Mouse (Mus musculus) heart, embryonic 12.5 days (tissue): Measurements from ENCODE around the gene Dusp2. TPM values are rescaled to one million over a fixed set of nuclear protein-coding genes. Genes with fewer than 3 reads are reported as not detected.

Source experiments
- ATAC-seq: fragments of 200-750 bp; cut with Nextera tagmentation; 2 replicates; pipeline ENCODE4 v1.8.0; 2017; ENCODE audit warnings: moderate TSS enrichment, moderate library complexity; ENCODE audit not compliant: insufficient number of reproducible peaks, low FRiP score
- H3K27ac ChIP-seq: fragments of 300-500 bp; sonication (generic); 2 replicates; pipeline ENCODE4 v1.5.1; 2016; ENCODE audit warnings: mild to moderate bottlenecking, moderate library complexity; ENCODE audit not compliant: poor library complexity, severe bottlenecking
- H3K27me3 ChIP-seq: fragments of 300-500 bp; sonication (generic); replicated peaks from 2 replicates; pipeline ENCODE4 v1.6.1; 2016; ENCODE audit warnings: mild to moderate bottlenecking, moderate library complexity
- H3K36me3 ChIP-seq: fragments of 300-500 bp; sonication (generic); 2 replicates; pipeline ENCODE4 v1.6.1; 2016; ENCODE audit warnings: mild to moderate bottlenecking, moderate library complexity
- H3K4me1 ChIP-seq: fragments of 300-500 bp; sonication (generic); replicated peaks from 2 replicates; pipeline ENCODE4 v1.6.1; 2016; ENCODE audit warnings: mild to moderate bottlenecking
- H3K4me2 ChIP-seq: fragments of 300-500 bp; sonication (generic); 2 replicates; pipeline ENCODE4 v1.6.1; 2016; ENCODE audit warnings: mild to moderate bottlenecking, moderate library complexity
- H3K4me3 ChIP-seq: fragments of 300-500 bp; sonication (generic); 2 replicates; pipeline ENCODE4 v1.5.1; 2016; ENCODE audit warnings: mild to moderate bottlenecking
- H3K9ac ChIP-seq: fragments of 300-500 bp; sonication (generic); 2 replicates; pipeline ENCODE4 v1.6.1; 2016; ENCODE audit warnings: mild to moderate bottlenecking, moderate library complexity
- H3K9me3 ChIP-seq: fragments of 300-500 bp; sonication (generic); replicated peaks from 2 replicates; pipeline ENCODE4 v1.6.1; 2016; ENCODE audit warnings: mild to moderate bottlenecking, moderate library complexity
- WGBS: fragments of 180-500 bp; shearing (Covaris S2); methylation state at CpG from one replicate; pipeline ENCODE4 v1.1.7; 2016; 5-methylcytosine and 5-hydroxymethylcytosine counted together
- polyA plus RNA-seq: library from polyadenylated mRNA; unstranded; fragments of >200 nt; fragmentation: Nextera tagmentation; extraction: Ambion mirVana; gene quantifications from 2 replicates; pipeline ENCODE4 v1.2.1, GENCODE M21; 2016

Dusp2 gene
- polyA plus RNA-seq, 1 experiment from 2014 or later, result 26.3 TPM

DNA sequence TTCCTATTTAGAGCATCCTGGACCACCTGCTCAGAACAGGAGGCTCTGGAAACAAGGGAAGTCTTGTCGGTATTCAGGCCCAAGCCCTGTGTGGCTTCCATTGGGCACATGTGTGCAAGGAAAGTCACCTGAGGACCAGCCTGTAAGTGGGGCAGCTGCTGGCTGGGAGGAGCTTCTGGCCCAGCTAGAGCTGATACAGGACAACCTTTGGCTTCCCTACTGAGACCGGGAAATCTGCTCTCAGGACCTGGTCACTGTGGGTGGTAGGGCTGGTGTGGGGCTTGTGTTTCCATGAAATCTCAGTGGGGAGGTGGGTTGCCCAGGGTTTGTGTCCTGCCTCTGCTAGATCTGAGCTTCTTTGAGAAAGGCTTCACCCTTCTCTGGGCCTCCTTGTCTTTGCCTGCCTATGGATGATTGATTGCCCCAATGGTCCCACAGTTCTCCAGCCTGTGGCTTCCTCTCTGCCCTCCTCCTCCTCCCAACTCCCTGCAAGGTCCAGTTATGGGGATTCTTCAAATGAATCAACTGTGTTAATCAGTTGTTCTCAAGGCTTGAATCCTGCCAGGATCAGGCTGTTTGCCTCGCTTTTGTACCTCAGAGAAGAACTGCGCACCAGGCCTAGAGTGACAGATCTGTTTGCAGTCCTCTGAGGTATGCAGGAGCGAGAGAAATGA, 33.9 kb downstream of the Dusp2 start:
- Histone ChIP-seq H3K27ac (peak overlapping the region; percentile 88), H3K9me3 (no peaks in the 10 kb centered on the region), H3K4me2 (peak overlapping the region; percentile 62), H3K4me3 (peak overlapping the region; percentile 26; the same call in 1 of the 2 replicates), H3K4me1 (peaks cover 39% of the 10 kb centered on the region), H3K9ac (peak overlapping the region; percentile 39), H3K36me3 (no peaks in the 10 kb centered on the region), H3K27me3 (peaks cover 30% of the 10 kb centered on the region)
- 58% methylated on average over 5 of the region's 5 CpGs for WGBS
- ATAC-seq, result no peak

DNA sequence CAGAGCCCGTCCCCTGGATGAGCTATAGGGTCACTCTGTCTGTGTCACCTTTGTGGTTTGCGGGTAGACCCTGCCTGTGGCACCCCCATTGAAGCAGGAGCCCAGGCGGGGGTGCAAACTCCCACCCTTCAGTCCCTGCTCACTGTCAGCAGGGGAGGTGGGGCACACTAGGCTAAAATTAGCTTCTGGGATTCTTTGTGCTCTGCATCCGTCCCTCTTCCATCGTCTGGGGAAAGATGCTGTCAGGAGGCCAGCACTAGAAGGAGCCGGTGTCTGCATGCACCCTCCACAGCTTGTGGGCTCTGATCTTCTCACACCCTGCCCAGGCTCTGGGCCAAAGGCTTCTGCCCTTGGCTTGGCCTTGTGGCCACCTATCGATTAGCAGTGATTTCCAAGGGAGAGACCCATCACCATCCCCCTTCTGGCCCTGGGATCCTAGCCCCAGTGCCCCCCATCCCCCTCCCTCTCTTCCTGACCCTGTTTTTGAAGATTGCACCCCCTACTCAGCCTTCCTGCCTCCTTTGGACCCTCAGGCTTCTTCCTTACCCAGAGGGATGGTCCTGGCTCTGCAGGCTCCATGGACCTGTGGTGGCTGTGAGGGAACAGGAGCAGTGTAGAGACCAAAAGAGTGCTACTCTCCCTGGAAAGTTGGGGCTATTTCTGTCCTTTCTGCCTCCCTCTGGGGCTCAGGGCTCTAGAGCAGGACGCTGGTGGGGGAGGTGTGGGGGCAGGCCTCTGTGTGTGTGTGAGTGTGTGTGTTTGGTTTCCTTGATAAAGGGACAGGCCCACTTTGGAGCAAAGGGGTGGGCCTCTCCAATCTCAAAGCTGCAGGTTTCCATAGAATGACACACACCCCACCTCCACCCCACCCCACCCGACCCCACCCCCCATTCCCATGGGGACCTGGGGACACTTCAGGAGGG, 34.9 kb downstream of the Dusp2 start:
- ATAC-seq, result peak; percentile 89
- no peaks in the 10 kb centered on the region for H3K9me3 ChIP-seq
- peak overlapping the region; percentile 26 for H3K4me3 ChIP-seq
- peak overlapping the region; percentile 53 for H3K9ac ChIP-seq
- peak overlapping the region; percentile 88 for H3K27ac ChIP-seq
- peaks cover 21% of the 10 kb centered on the region for H3K27me3 ChIP-seq
- H3K4me2 ChIP-seq, result peak overlapping the region; percentile 62
- H3K4me1 ChIP-seq, result peaks cover 48% of the 10 kb centered on the region
- WGBS, result 16% methylated on average over 9 of the region's 9 CpGs
- no peaks in the 10 kb centered on the region for H3K36me3 ChIP-seq

DNA sequence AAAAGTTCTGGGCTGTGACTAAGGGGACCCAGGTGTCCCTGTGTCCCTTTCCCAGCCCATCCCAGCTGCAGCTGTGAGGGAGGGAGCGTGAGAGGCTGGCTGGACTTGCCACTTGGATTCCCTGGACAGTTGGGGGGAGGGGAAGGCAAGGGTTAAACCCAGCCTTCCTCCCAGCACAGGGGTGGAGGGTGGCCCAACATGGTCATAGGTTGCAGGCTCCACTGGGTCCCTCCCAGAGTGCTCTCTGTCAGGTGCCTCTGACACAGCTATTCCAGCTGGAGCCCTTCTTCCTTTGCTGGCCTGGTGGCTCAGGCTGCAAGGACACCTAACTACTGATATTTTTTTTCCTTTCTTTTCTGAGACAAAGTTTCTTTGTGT, 35.5 kb downstream of the Dusp2 start:
- H3K27ac ChIP-seq, result peak overlapping the region; percentile 88
- WGBS, result 58% methylated on average over 1 of the region's 1 CpGs

DNA sequence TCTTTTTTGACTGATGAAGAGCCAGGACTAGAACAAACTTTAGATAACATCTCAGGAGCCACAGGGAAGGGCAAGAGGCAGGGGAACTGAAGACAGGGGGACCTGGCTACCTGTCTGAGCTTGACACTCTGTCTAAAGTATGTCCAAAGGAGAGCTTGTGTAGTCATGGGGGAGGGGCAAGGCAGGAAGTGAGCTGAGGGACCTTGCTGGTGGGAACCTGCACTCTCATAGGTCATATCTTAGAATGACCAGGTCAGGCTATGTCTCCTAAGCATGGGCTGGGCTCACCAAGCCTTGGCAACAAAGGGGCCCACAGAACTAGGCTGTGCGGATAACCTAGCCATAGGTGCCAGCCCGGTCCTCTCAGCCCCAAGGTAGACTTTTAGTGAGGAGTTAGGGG, 36.1 kb downstream of the Dusp2 start:
- H3K9ac ChIP-seq, result no peak overlapping the region
- peaks cover 56% of the 10 kb centered on the region for H3K4me1 ChIP-seq
- H3K36me3 ChIP-seq, result no peaks in the 10 kb centered on the region
- ATAC-seq, result peak; percentile 48
- H3K27me3 ChIP-seq, result peaks cover 13% of the 10 kb centered on the region; the same call in 1 of the 2 replicates
- no peaks in the 10 kb centered on the region for H3K9me3 ChIP-seq
- H3K27ac ChIP-seq, result peak overlapping the region; percentile 88
- no peak overlapping the region; the same call in 1 of the 2 replicates for H3K4me2 ChIP-seq
- 86% methylated on average over 2 of the region's 2 CpGs for WGBS
- no peak overlapping the region for H3K4me3 ChIP-seq

More for the DNA sequence above, 35.5 kb downstream of the Dusp2 start:
- H3K4me3 ChIP-seq, result no peak overlapping the region; the same call in 1 of the 2 replicates
- H3K9me3 ChIP-seq, result no peaks in the 10 kb centered on the region
- H3K27me3 ChIP-seq, result peaks cover 14% of the 10 kb centered on the region
- peak overlapping the region; percentile 62 for H3K4me2 ChIP-seq
- peaks cover 54% of the 10 kb centered on the region for H3K4me1 ChIP-seq
- H3K9ac ChIP-seq, result no peak overlapping the region
- peak; percentile 80 for ATAC-seq
- H3K36me3 ChIP-seq, result no peaks in the 10 kb centered on the region

DNA sequence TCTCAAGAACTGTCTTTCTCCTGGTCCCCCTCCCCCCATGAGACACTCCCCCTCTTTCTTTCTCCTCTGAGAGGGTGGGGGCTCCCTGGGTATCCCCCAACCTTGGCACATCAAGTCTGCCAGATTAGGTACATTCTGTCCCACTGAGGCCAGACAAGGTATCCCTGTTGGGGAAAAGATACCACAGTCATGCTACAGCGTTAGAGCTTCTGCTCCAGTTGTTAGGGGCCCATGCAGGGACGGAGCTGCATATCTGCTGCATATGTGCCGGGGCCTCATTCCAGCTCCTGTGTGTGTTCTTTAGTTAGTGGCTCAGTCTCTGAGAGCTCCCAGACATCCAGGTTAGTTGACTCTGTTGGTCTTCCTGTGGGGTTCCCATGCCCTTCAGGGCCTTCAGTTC, 38.2 kb downstream of the Dusp2 start:
- Histone ChIP-seq H3K27me3 (0 out of 2 replicates have a peak, but pooled peaks cover 5% of the 10 kb centered on the region), H3K36me3 (no peaks in the 10 kb centered on the region), H3K9me3 (no peaks in the 10 kb centered on the region), H3K4me2 (no peak overlapping the region), H3K4me3 (no peak overlapping the region), H3K9ac (no peak overlapping the region), H3K27ac (no peak overlapping the region), H3K4me1 (peaks cover 69% of the 10 kb centered on the region)
- ATAC-seq, result no peak
- WGBS, result 71% methylated on average over 3 of the region's 3 CpGs

DNA sequence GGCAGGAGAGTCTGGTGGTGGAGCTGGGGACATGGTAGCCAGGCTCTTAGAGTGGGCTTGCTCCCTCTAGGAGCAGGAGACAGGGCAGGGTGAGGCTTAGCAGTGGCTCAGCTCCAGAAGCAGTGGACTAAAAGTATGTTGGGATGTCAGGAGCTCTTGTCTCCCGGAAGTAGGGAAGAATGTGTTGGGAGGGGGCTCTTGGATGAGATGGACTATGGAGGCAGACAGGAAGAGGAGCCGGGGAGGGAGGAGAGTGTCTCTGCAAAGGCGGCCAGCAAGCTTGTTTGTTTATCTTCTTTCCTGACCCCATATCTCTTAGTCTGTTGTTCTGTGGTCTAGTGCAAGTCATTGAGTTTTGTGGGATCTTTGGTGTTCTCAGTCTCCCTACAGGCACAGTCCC, 39.1 kb downstream of the Dusp2 start:
- H3K36me3 ChIP-seq, result no peaks in the 10 kb centered on the region
- no peak overlapping the region for H3K27ac ChIP-seq
- 25% methylated on average over 3 of the region's 3 CpGs for WGBS
- ATAC-seq, result no peak
- no peak overlapping the region for H3K4me2 ChIP-seq
- H3K9me3 ChIP-seq, result no peaks in the 10 kb centered on the region
- H3K4me3 ChIP-seq, result no peak overlapping the region
- H3K27me3 ChIP-seq, result no peaks in the 10 kb centered on the region
- H3K4me1 ChIP-seq, result peaks cover 66% of the 10 kb centered on the region
- no peak overlapping the region for H3K9ac ChIP-seq

DNA sequence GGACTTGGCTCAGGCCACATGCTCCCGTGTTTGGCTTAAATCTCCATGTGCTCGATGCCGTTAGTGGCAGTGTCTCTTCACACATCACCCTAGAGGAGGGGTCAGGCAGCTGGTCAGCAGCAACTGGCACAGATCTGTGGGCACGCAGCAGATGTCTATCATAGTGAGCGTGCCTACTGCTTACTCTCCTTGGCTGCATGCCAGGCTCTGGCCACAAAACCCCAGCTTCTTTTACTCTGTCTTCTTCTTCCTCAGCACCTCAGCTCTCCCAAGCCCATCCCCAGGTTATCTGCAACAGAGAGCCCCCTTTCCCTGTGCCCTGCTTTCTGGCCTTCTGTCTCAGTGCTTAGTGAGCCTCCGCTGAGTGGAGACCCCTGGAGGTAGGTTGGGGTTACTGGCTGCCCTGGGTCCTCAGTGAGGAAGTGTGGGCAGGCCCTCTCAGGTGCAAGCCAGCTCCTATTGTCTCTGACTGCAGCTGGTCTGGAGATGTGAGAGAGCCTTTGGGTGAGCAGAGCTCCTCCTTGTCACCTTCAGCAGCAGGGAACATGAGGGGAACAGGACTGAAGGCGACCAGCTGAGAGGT, 39.9 kb downstream of the Dusp2 start:
- H3K36me3 ChIP-seq, result no peaks in the 10 kb centered on the region
- ATAC-seq, result no peak
- H3K9me3 ChIP-seq, result no peaks in the 10 kb centered on the region
- WGBS, result 44% methylated on average over 7 of the region's 7 CpGs
- no peak overlapping the region for H3K4me2 ChIP-seq
- H3K27me3 ChIP-seq, result no peaks in the 10 kb centered on the region
- no peak overlapping the region for H3K4me3 ChIP-seq
- no peak overlapping the region for H3K9ac ChIP-seq
- no peak overlapping the region for H3K27ac ChIP-seq
- peaks cover 58% of the 10 kb centered on the region for H3K4me1 ChIP-seq

DNA sequence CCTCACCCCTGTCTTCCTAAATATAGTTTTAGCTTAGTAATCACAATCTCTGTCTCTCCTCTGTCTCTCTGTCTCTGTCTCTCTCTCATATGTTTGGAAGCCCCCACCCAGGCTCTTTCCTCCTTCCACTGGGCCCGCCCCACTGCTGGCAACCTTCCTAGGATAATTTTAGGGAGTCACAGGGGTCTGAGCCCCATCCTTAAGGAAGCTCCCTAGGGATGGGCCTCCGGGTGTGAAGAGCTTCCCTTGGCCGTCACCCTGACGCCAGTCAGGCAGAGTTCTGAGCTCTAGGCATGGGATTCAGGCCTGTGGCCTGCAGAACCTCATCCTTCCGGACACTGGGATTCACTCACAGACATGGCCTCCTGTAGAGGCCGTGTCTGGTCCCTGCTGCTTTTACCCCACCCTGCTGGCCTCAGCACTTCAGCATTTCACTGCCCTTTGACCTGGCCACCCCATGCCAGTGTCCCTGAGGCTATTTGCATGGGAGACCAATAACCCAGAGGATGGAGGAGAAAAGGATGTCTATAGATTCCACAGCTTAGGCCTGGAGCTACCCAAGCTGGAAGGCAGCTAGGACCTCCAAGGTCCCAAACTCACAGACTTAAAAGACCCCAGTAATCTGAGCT, 40.6 kb downstream of the Dusp2 start:
- no peaks in the 10 kb centered on the region for H3K36me3 ChIP-seq
- H3K27ac ChIP-seq, result no peak overlapping the region
- H3K4me1 ChIP-seq, result peaks cover 51% of the 10 kb centered on the region
- no peak overlapping the region for H3K4me3 ChIP-seq
- no peak overlapping the region for H3K4me2 ChIP-seq
- no peaks in the 10 kb centered on the region for H3K27me3 ChIP-seq
- ATAC-seq, result no peak
- no peak overlapping the region for H3K9ac ChIP-seq
- 76% methylated on average over 6 of the region's 6 CpGs for WGBS
- H3K9me3 ChIP-seq, result no peaks in the 10 kb centered on the region

DNA sequence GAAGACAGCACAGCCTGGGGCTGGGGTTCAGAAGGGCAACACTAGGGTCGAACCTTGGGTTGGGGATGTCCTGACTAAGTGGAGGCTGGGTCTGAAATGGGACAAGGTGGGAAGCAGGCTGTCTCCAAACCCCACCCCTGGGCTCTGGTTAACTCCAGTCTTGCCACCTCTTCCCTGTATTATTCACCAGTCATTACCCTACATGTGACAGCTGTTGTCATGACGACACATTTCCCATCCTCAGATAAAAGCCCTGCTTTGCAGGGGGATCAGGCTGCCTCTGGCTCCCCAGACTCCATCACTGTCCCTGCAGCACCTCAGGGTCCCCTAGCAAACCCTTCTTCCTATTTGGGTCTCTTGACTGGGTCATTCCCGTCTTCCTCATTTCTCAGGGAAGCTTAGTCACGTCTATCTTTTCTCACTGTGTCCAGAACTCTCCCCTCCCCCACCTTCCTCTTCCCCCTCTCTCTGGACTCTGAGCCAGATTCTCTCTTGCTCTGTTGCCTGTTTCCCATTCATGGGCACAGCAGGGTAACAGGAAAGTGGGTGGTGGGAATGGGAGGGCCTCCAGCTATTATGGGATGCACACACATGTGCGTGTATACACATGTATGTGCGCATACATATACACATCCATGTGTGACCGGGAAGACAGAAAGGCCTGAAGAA, 42.1 kb downstream of the Dusp2 start:
- no peak overlapping the region for H3K9ac ChIP-seq
- H3K9me3 ChIP-seq, result no peaks in the 10 kb centered on the region
- no peak overlapping the region for H3K4me2 ChIP-seq
- ATAC-seq, result no peak
- H3K27ac ChIP-seq, result no peak overlapping the region
- H3K27me3 ChIP-seq, result no peaks in the 10 kb centered on the region
- no peak overlapping the region for H3K4me3 ChIP-seq
- H3K4me1 ChIP-seq, result peaks cover 42% of the 10 kb centered on the region
- WGBS, result 66% methylated on average over 7 of the region's 7 CpGs
- no peaks in the 10 kb centered on the region for H3K36me3 ChIP-seq

DNA sequence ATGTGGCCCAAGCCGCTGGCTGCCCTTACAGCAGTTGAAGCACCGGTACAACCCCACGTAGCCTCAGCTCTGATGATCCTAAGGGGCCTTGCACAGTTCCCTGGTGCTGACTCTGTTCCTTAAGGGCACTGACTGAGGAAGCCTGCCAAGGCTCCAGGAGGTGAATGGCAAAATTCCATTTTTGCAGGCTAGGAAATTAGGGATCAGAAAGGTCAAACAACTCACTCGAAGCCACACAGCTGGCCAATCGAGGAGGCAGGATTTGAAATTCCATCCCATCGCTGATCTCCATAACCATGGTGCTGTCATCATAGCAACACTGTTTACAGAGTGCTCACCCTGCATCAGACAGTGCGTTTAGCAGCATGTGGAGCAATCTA, 42.6 kb downstream of the Dusp2 start:
- Histone ChIP-seq H3K4me3 (no peak overlapping the region), H3K27me3 (no peaks in the 10 kb centered on the region), H3K4me2 (no peak overlapping the region), H3K9me3 (no peaks in the 10 kb centered on the region), H3K36me3 (no peaks in the 10 kb centered on the region), H3K27ac (no peak overlapping the region), H3K9ac (no peak overlapping the region), H3K4me1 (peaks cover 42% of the 10 kb centered on the region)
- 74% methylated on average over 7 of the region's 7 CpGs for WGBS
- no peak for ATAC-seq
